Mouse (Mus musculus) megakaryocyte, embryonic 14.5 days (primary cell): Measurements from ENCODE around the gene Scpep1.

ENCODE experiments used
- FLI1 ChIP-seq: IDR thresholded peaks from 2 replicates; pipeline ENCODE4 v1.6.1; 2012; ENCODE audit warnings: low read length, inconsistent platforms, mixed read lengths
- GATA1 ChIP-seq: IDR thresholded peaks from 3 replicates; pipeline ENCODE4 v1.6.1; 2012; ENCODE audit warnings: mixed read lengths, low read length, inconsistent platforms, borderline replicate concordance

DNA sequence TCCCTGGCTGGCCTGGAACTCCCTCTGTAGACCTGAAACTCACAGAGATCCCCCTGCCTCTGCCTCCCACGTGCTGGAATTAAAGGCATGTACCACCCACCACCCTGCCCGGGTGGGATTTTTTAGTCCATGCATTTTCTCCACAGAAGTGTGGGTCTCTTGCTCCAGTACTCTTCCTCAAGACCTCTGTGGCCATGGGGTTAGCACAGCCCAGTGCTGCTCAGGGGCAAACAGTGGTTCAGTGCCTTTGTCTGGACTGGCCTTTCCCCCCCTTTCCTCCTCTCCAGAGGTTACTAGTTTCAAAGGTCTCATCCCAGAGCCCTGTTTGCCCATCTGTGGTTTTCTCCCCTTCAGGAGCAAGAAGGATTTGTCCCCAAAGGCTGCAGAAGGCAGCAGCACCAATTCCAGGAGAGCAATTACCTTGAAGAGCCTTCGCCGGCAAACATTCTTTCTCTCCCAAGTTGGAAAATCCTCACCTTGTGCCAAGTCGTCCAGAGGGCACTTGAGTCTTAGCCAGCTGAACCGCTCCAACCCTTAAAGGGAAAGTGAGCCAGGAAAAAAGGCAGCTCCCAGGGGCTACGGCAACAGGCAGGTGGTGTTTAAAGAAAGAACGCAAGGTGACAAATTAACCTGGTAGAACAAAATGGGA, 45.8 kb downstream of the Scpep1 start:
- TF ChIP-seq GATA1, result no peak
- TF ChIP-seq FLI1, result no peak
